Mouse (Mus musculus) megakaryocyte, embryonic 14.5 days (primary cell): ENCODE data around the gene Olfr655.

Source experiments
- FLI1 ChIP-seq: IDR thresholded peaks from 2 replicates; pipeline ENCODE4 v1.6.1; 2012; ENCODE audit warnings: low read length, inconsistent platforms, mixed read lengths
- GATA1 ChIP-seq: IDR thresholded peaks from 3 replicates; pipeline ENCODE4 v1.6.1; 2012; ENCODE audit warnings: mixed read lengths, low read length, inconsistent platforms, borderline replicate concordance

- TF ChIP-seq GATA1 (no peak), FLI1 (no peak)
These were observed at the start of gene Olfr655 for GRCm38 (mm10) chr7:104601679-104602078.
